Mouse (Mus musculus) liver, adult 2 months (tissue): ENCODE data around the gene 1110051M20Rik.

ENCODE experiments used
- CTCF ChIP-seq: fragments of 200-500 bp; IDR thresholded peaks from 2 replicates; pipeline ENCODE4 v1.5.1; 2011; ENCODE audit warnings: low read depth, low read length, control low read depth
- POLR2A ChIP-seq: fragments of 200-500 bp; IDR thresholded peaks from 2 replicates; pipeline ENCODE4 v1.6.1; 2011; ENCODE audit warnings: low read length, control low read depth; ENCODE audit not compliant: insufficient read depth; ENCODE audit errors: extremely low read depth

DNA sequence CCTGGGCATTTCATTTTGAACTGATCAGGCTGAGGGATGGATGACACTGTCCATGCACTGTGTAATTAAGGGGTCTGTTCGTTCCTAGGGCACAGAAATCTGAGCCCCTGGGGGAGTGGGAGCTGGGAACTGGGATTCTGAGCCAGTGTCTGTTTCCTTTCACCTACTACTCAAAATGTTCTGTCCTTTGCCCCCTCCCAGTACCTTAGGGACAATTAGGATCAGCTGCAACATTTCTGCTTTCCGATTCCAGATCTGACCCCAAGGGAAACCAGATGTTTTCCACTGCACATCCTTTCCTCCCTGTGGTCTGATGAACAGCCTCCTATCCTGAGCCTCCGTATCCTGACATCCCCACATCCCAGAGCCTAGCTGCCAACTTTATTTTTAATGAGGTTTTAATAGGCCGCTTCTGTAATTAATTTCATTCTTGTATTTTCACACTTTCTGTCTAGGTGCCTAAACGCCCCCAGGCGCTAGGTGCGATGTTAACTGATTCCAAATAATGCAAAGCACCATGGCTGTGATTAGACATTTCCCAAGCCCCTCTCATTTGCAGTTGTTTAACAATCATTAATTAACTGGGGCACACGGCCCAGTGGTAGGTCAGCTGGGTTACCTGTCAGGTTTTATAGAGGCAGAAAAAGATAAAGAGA lies 189.7 kb downstream of the 1110051M20Rik start:
- TF ChIP-seq POLR2A (no peak), CTCF (no peak)
